Mouse (Mus musculus): ENCODE results near the gene Plxna2. TPM values are rescaled to one million over a fixed set of nuclear protein-coding genes. Genes with fewer than 3 reads are reported as not detected.
A peak's percentile ranks its signal among the peaks of the same experiment; 100 is the strongest.

Plxna2 gene
- polyA plus RNA-seq, 1 experiment from 2014 or later = 6.0 TPM

DNA sequence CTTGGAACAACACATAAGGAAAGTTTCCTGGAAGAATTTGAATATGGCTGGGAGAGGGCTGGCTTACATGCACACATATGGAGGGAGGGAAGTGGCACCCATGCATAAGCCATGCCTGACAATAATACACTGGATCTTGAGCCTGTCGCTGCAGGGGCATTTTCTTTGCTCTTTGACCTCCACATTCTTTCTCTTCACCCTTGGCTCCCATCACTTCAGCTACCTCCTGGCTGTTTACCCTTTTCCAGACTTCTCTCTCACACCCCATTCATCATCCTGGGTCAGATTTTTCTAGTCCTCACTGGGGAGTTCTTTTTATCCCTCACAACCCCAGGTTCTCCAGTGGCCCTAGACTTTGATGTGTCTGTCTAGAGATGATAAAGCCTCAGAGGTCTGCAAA is 13.6 kb downstream of the Plxna2 start:
- Histone ChIP-seq H3K27me3 (ENCODE audit: insufficient read depth, low read length) (no peaks in the 10 kb centered on the region), H3K4me3 (ENCODE audit: low read length) (no peak overlapping the region), H3K4me1 (ENCODE audit: insufficient read depth, low read length) (peaks cover 27% of the 10 kb centered on the region), H3K9ac (replicated peaks; ENCODE audit: low read length) (no peak overlapping the region), H3K36me3 (ENCODE audit: insufficient read depth, low read length) (no peaks in the 10 kb centered on the region), H3K27ac (ENCODE audit: low read length) (no peak overlapping the region), H3K4me2 (replicated peaks; ENCODE audit: low read depth, low read length) (no peak overlapping the region), H3K9me3 (ENCODE audit: low read length) (no peaks in the 10 kb centered on the region)
- WGBS = 0% methylated on average over 1 of the region's 1 CpGs
- ATAC-seq (ENCODE audit: low FRiP score, low TSS enrichment) = no peak

DNA sequence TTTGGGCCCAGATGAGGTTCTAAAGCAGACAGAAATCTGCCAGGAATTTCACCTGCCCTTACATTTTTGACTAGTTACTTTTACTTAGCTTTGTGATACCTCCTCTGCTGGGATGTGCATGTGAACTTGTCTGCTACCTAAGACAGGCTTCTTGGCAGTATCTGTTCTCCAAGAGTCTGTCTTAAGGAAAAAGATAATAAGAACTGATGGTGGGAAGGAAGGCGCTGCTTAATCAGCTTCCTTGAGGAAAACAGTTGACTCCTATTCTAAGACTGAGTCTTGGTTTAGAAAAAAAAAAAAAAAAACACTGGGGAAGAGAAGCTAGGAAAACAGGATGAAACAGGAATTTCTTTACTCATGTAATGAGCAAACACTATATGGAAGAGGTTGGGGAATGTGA is 14.0 kb downstream of the Plxna2 start:
- Histone ChIP-seq H3K4me2 (replicated peaks; ENCODE audit: low read depth, low read length) (no peak overlapping the region), H3K4me3 (ENCODE audit: low read length) (no peak overlapping the region), H3K36me3 (ENCODE audit: insufficient read depth, low read length) (no peaks in the 10 kb centered on the region), H3K4me1 (ENCODE audit: insufficient read depth, low read length) (peaks cover 26% of the 10 kb centered on the region), H3K9me3 (ENCODE audit: low read length) (no peaks in the 10 kb centered on the region), H3K9ac (replicated peaks; ENCODE audit: low read length) (no peak overlapping the region), H3K27me3 (ENCODE audit: insufficient read depth, low read length) (no peaks in the 10 kb centered on the region), H3K27ac (ENCODE audit: low read length) (no peak overlapping the region)
- WGBS = 94% methylated on average over 1 of the region's 1 CpGs
- ATAC-seq (ENCODE audit: low FRiP score, low TSS enrichment) = no peak

GRCm38 (mm10) chr1:194635411-194635810 is 17.4 kb downstream of the Plxna2 start:
- no peaks in the 10 kb centered on the region for H3K36me3 ChIP-seq (ENCODE audit: insufficient read depth, low read length)
- H3K4me1 ChIP-seq (ENCODE audit: insufficient read depth, low read length) = peaks cover 21% of the 10 kb centered on the region
- H3K9me3 ChIP-seq (ENCODE audit: low read length) = no peaks in the 10 kb centered on the region
- H3K4me2 ChIP-seq (replicated peaks; ENCODE audit: low read depth, low read length) = no peak overlapping the region
- no peaks in the 10 kb centered on the region for H3K27me3 ChIP-seq (ENCODE audit: insufficient read depth, low read length)
- no peak for ATAC-seq (ENCODE audit: low FRiP score, low TSS enrichment)
- no peak overlapping the region for H3K9ac ChIP-seq (replicated peaks; ENCODE audit: low read length)
- peak overlapping the region; percentile 16; the same call in 1 of the 2 replicates for H3K27ac ChIP-seq (ENCODE audit: low read length)
- H3K4me3 ChIP-seq (ENCODE audit: low read length) = no peak overlapping the region
- whole genome bisulfite sequencing = 5% methylated on average over 1 of the region's 1 CpGs

GRCm38 (mm10) chr1:194635942-194636341 is 17.9 kb downstream of the Plxna2 start:
- Histone ChIP-seq H3K27ac (ENCODE audit: low read length) (peak overlapping the region; percentile 16; the same call in 1 of the 2 replicates), H3K9ac (replicated peaks; ENCODE audit: low read length) (no peak overlapping the region), H3K9me3 (ENCODE audit: low read length) (no peaks in the 10 kb centered on the region), H3K4me3 (ENCODE audit: low read length) (no peak overlapping the region), H3K4me2 (replicated peaks; ENCODE audit: low read depth, low read length) (no peak overlapping the region), H3K27me3 (ENCODE audit: insufficient read depth, low read length) (no peaks in the 10 kb centered on the region), H3K4me1 (ENCODE audit: insufficient read depth, low read length) (peaks cover 17% of the 10 kb centered on the region), H3K36me3 (ENCODE audit: insufficient read depth, low read length) (no peaks in the 10 kb centered on the region)
- 56% methylated on average over 3 of the region's 3 CpGs for WGBS
- ATAC-seq (ENCODE audit: low FRiP score, low TSS enrichment) = no peak

DNA sequence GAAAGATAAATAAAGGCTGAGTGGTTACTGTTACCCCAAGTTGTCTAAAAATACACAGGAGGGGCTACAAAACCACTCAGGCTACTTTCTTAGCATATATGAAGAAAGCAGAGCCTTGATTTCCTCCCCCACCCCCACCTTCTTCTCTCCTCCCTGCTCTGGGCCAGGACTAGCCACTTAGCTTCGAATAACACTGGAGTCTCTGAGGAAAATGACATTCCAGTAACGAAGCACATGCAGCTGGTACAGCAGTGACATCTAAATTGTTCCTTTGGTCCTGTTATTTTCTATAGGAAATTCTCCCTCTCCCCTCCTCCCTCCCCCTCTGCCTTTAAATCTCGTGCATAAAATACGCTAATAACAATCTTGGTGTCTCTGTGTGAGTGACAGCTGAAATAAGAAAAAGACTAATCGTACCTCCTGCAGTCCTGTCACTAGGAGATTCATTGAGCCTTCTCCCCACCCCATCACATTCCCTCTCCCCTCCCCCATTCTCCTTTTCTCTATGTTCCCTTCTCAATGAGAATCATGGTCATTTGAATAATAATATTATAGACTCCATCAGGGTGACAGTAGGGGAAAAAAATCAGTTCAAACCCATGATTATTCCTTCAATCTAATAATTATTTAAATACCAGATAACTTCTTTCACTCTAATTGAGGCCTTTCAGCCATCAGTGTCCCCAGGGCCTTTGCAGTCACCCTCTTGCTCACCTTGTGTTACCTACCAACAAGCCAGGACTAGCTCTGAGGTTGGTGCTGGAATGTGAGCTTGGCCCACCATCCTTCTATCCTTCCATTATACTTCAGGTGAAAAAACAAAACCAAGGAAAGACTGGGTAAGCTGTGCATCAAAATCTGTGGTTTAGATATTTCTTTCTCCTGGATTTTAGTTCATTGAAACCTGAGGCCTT is 19.6 kb downstream of the Plxna2 start:
- no peak overlapping the region for H3K4me2 ChIP-seq (replicated peaks; ENCODE audit: low read depth, low read length)
- H3K4me1 ChIP-seq (ENCODE audit: insufficient read depth, low read length) = peaks cover 21% of the 10 kb centered on the region
- no peak overlapping the region for H3K9ac ChIP-seq (replicated peaks; ENCODE audit: low read length)
- H3K36me3 ChIP-seq (ENCODE audit: insufficient read depth, low read length) = no peaks in the 10 kb centered on the region
- H3K9me3 ChIP-seq (ENCODE audit: low read length) = no peaks in the 10 kb centered on the region
- H3K4me3 ChIP-seq (ENCODE audit: low read length) = no peak overlapping the region
- H3K27ac ChIP-seq (ENCODE audit: low read length) = no peak overlapping the region
- H3K27me3 ChIP-seq (ENCODE audit: insufficient read depth, low read length) = no peaks in the 10 kb centered on the region
- 41% methylated on average over 5 of the region's 5 CpGs for WGBS
- no peak for ATAC-seq (ENCODE audit: low FRiP score, low TSS enrichment)

DNA sequence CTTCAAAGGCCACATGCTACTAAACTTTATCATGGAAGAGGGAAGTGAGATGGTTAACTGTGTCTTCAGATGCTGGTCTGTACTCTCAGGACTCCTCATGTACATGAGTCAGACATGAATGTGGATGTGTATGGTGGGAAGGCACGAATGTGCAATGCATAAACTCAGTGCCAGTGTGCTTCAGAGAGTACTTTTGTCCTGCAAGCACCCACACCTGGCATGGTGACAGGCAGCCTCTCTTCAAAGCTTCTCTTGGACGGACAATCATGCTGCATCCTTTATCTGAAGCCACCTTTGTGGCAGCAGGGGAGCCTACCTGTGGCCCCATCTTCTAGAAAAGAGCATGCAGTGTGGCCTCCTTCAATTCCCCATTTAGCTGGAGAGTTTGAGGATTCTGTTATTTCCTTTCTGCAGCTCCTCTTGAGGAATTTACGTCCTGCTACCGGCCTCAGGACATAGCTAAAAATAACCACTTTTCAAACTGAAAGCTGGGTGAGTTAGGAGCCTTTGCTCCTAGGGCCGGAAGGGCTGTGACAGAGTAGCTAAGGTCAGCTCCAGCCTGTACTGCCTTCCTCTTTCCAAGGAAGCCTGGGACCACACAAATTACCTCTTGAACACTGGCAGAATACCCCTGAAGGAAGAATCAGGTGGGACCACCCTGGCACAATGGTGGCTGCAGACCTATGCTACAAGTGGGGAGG is 23.7 kb downstream of the Plxna2 start:
- H3K4me2 ChIP-seq (replicated peaks; ENCODE audit: low read depth, low read length) = no peak overlapping the region
- 47% methylated on average over 5 of the region's 5 CpGs for WGBS
- peak overlapping the region; percentile 61 for H3K27ac ChIP-seq (ENCODE audit: low read length)
- no peak overlapping the region for H3K4me3 ChIP-seq (ENCODE audit: low read length)
- no peaks in the 10 kb centered on the region for H3K27me3 ChIP-seq (ENCODE audit: insufficient read depth, low read length)
- H3K9ac ChIP-seq (replicated peaks; ENCODE audit: low read length) = no peak overlapping the region
- peaks cover 4% of the 10 kb centered on the region; the same call in 1 of the 2 replicates for H3K36me3 ChIP-seq (ENCODE audit: insufficient read depth, low read length)
- H3K4me1 ChIP-seq (ENCODE audit: insufficient read depth, low read length) = peaks cover 9% of the 10 kb centered on the region
- no peaks in the 10 kb centered on the region for H3K9me3 ChIP-seq (ENCODE audit: low read length)
- peak; percentile 65; the same call in 1 of the 2 replicates for ATAC-seq (ENCODE audit: low FRiP score, low TSS enrichment)

DNA sequence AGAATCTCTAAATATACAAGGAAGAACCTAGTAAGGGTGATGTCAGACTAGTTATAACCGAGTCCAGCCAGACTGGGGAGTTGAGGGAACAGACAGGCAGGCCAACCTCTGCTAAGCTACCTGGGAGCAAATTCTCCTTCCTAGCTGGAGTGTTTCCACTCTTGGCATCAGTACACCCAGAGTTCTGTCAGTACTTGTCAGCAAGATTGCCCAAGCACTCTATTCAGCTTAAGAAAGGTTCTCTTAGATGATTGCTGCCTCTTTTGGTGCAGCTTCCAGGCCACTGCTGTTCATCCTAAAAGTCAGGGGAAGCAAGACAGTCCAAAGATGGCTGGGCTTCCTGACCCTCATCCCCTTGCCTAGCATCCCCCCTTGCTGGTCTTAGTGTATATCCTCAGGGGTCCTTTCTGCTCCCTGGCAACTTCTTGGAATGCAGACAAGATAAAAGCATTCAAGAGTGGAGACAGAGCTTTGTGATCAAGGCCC is 24.3 kb downstream of the Plxna2 start:
- H3K9me3 ChIP-seq (ENCODE audit: low read length) = no peaks in the 10 kb centered on the region
- no peak overlapping the region for H3K4me3 ChIP-seq (ENCODE audit: low read length)
- no peaks in the 10 kb centered on the region for H3K27me3 ChIP-seq (ENCODE audit: insufficient read depth, low read length)
- peaks cover 4% of the 10 kb centered on the region; the same call in 1 of the 2 replicates for H3K36me3 ChIP-seq (ENCODE audit: insufficient read depth, low read length)
- WGBS = 64% methylated on average over 1 of the region's 1 CpGs
- H3K9ac ChIP-seq (replicated peaks; ENCODE audit: low read length) = no peak overlapping the region
- H3K4me1 ChIP-seq (ENCODE audit: insufficient read depth, low read length) = peaks cover 9% of the 10 kb centered on the region
- H3K27ac ChIP-seq (ENCODE audit: low read length) = peak overlapping the region; percentile 25; the same call in 1 of the 2 replicates
- no peak for ATAC-seq (ENCODE audit: low FRiP score, low TSS enrichment)
- H3K4me2 ChIP-seq (replicated peaks; ENCODE audit: low read depth, low read length) = no peak overlapping the region

DNA sequence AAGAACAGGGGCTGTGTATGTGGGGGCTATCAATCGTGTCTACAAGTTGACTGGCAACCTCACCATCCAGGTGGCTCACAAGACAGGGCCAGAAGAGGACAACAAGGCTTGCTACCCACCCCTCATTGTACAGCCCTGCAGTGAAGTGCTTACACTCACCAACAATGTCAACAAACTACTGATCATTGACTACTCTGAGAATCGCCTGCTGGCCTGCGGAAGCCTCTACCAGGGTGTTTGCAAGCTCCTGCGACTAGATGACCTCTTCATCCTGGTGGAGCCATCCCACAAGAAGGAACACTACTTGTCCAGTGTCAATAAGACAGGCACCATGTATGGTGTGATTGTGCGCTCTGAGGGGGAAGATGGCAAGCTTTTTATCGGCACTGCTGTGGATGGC is 25.9 kb downstream of the Plxna2 start:
- H3K36me3 ChIP-seq (ENCODE audit: insufficient read depth, low read length) = peaks cover 4% of the 10 kb centered on the region; the same call in 1 of the 2 replicates
- H3K27me3 ChIP-seq (ENCODE audit: insufficient read depth, low read length) = no peaks in the 10 kb centered on the region
- H3K4me3 ChIP-seq (ENCODE audit: low read length) = no peak overlapping the region
- H3K27ac ChIP-seq (ENCODE audit: low read length) = no peak overlapping the region
- ATAC-seq (ENCODE audit: low FRiP score, low TSS enrichment) = no peak
- no peaks in the 10 kb centered on the region for H3K9me3 ChIP-seq (ENCODE audit: low read length)
- H3K4me2 ChIP-seq (replicated peaks; ENCODE audit: low read depth, low read length) = no peak overlapping the region
- 92% methylated on average over 6 of the region's 6 CpGs for WGBS
- no peak overlapping the region for H3K9ac ChIP-seq (replicated peaks; ENCODE audit: low read length)
- peaks cover 9% of the 10 kb centered on the region for H3K4me1 ChIP-seq (ENCODE audit: insufficient read depth, low read length)

GRCm38 (mm10) chr1:194645898-194646297 is 27.9 kb downstream of the Plxna2 start:
- ATAC-seq (ENCODE audit: low FRiP score, low TSS enrichment) = no peak
- H3K4me2 ChIP-seq (replicated peaks; ENCODE audit: low read depth, low read length) = no peak overlapping the region
- H3K4me3 ChIP-seq (ENCODE audit: low read length) = no peak overlapping the region
- peaks cover 9% of the 10 kb centered on the region for H3K4me1 ChIP-seq (ENCODE audit: insufficient read depth, low read length)
- no peaks in the 10 kb centered on the region for H3K9me3 ChIP-seq (ENCODE audit: low read length)
- peaks cover 12% of the 10 kb centered on the region for H3K36me3 ChIP-seq (ENCODE audit: insufficient read depth, low read length)
- no peak overlapping the region for H3K27ac ChIP-seq (ENCODE audit: low read length)
- WGBS = 81% methylated on average over 1 of the region's 1 CpGs
- no peak overlapping the region for H3K9ac ChIP-seq (replicated peaks; ENCODE audit: low read length)
- H3K27me3 ChIP-seq (ENCODE audit: insufficient read depth, low read length) = no peaks in the 10 kb centered on the region
